27 mouse cellular contexts compared by ENCODE assay signal in genomic region chr11:60736491-60736890, GRCm38 (mm10).
"Had no signal": no experiment of that assay in that cellular context is flagged by ENCODE, and none has a peak within 500 bp of the region (broad histone marks: within the 10 kb centered on the region; RNA-seq: fewer than 3 reads in every experiment).

No protein-coding gene starts in this region.

- H3K4me3 ChIP-seq: embryonic facial prominence, embryonic 10.5 days; embryonic facial prominence, embryonic 12.5 days; embryonic facial prominence, embryonic 13.5 days; embryonic facial prominence, embryonic 15.5 days; erythroblast, embryonic 14.5 days; forebrain, embryonic 10.5 days; forebrain, embryonic 12.5 days; forebrain, embryonic 13.5 days; forebrain, embryonic 15.5 days; gastrocnemius, adult 2 months; heart, adult 2 months had no signal

- ATAC-seq: forebrain, embryonic 13.5 days; forebrain, embryonic 14.5 days; forebrain, embryonic 15.5 days; forebrain, embryonic 16.5 days; forebrain, postnatal 0 days had no signal

- H3K4me1 ChIP-seq: embryonic facial prominence, embryonic 10.5 days; embryonic facial prominence, embryonic 12.5 days; embryonic facial prominence, embryonic 13.5 days; embryonic facial prominence, embryonic 15.5 days; forebrain, embryonic 10.5 days; forebrain, embryonic 12.5 days; forebrain, embryonic 13.5 days; forebrain, embryonic 15.5 days had no signal

- H3K4me2 ChIP-seq: embryonic facial prominence, embryonic 12.5 days; embryonic facial prominence, embryonic 13.5 days; embryonic facial prominence, embryonic 15.5 days; forebrain, embryonic 12.5 days; forebrain, embryonic 13.5 days; forebrain, embryonic 15.5 days had no signal

- H3K9ac ChIP-seq: embryonic facial prominence, embryonic 12.5 days; embryonic facial prominence, embryonic 13.5 days; embryonic facial prominence, embryonic 15.5 days; forebrain, embryonic 12.5 days; forebrain, embryonic 13.5 days; forebrain, embryonic 15.5 days; forebrain, postnatal 0 days had no signal

- DNase-seq: cerebellum, adult 9-10 months; cerebellum, adult 9-11 months; cerebellum, postnatal 10 days; cerebellum, postnatal 14 days; cerebellum, postnatal 25 days; cerebellum, postnatal 36 days; embryo, embryonic 11 days; forebrain, postnatal 0 days; gastrocnemius, adult 2 months; gastrocnemius, postnatal 10 days; gastrocnemius, postnatal 14 days; gastrocnemius, postnatal 25 days; gastrocnemius, postnatal 36 days; heart, adult 11 months; heart, adult 18-20 months; heart, adult 2 months had no signal

- H3K9me3 ChIP-seq: embryonic facial prominence, embryonic 10.5 days; embryonic facial prominence, embryonic 12.5 days; embryonic facial prominence, embryonic 13.5 days; embryonic facial prominence, embryonic 15.5 days; forebrain, embryonic 10.5 days; forebrain, embryonic 12.5 days; forebrain, embryonic 13.5 days; forebrain, embryonic 15.5 days had no signal

- H3K27ac ChIP-seq: embryonic facial prominence, embryonic 10.5 days; embryonic facial prominence, embryonic 12.5 days; embryonic facial prominence, embryonic 13.5 days; embryonic facial prominence, embryonic 15.5 days; forebrain, embryonic 10.5 days; forebrain, embryonic 12.5 days; forebrain, embryonic 13.5 days; forebrain, embryonic 15.5 days; gastrocnemius, adult 2 months; heart, adult 2 months had no signal

- H3K27me3 ChIP-seq: embryonic facial prominence, embryonic 12.5 days; embryonic facial prominence, embryonic 13.5 days; embryonic facial prominence, embryonic 15.5 days; forebrain, embryonic 12.5 days; forebrain, embryonic 13.5 days; forebrain, embryonic 15.5 days had no signal
